Mouse (Mus musculus): ENCODE results near the gene Rras2. TPM values are rescaled to one million over a fixed set of nuclear protein-coding genes. Genes with fewer than 3 reads are reported as not detected.

The Rras2 gene
- 58.8 to 60.8 TPM (median 59.3 TPM) in 4 replicates for total RNA-seq (2023; ENCODE audit: inconsistent age)

DNA sequence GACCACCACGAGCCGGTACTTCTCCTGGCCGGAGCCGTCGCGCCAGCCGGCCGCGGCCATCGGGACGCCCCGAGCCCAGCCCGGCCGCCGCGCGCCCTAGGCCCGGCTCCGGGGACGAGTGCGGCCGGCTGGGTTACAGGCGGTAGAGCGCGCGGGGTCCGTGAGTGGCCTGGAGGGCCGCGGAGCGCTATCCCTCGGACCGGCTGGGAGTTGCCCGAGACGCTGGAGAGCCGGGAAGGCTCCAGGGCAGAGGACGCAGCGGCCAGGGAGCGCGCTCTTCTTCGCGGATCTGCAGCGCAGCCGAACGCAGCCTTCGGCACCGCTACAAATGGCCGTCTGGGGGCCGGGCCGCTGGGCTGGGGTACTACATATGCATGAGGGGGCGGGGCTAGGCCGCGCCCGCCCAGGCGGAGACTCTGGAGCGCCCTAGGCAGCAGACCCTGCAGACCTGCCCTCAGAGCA is at the start of gene Rras2:
TSS of gene Rras2 (minus strand) at position 338 of the 462 bp plus-strand sequence.

Other genes starting within 250 kb of the Rras2 start
- 81.2 to 90.9 TPM (median 89.1 TPM) in 4 replicates for gene Copb1, start 136.9 kb upstream of the Rras2 start, total RNA-seq (2023; ENCODE audit: inconsistent age)
- gene Psma1, start 158.3 kb upstream of the Rras2 start, total RNA-seq (2023; ENCODE audit: inconsistent age): 106 to 119 TPM (median 111 TPM) in 4 replicates

Measured in B cell, adult (primary cell).